Comparison of ENCODE assay signal across 12 mouse cellular contexts in genomic region chr1:92936467-92936866, GRCm38 (mm10). TPM values are rescaled to one million over a fixed set of nuclear protein-coding genes. Genes with fewer than 3 reads are reported as not detected.
DNase-seq lines count a peak whose midpoint lies in the region; ATAC-seq and TF ChIP-seq lines count a peak whose summit lies in the region.
"Had no signal": no experiment of that assay in that cellular context is flagged by ENCODE, and none has a peak within 500 bp of the region (broad histone marks: within the 10 kb centered on the region; RNA-seq: fewer than 3 reads in every experiment).

No protein-coding gene starts in this region.

- peaks cover 4% of the 10 kb centered on the region; the same call in 1 of the 2 replicates for H3K79me2 ChIP-seq in liver, adult 2 months (ENCODE audit: control insufficient read depth, insufficient read depth, low read length)

- no peaks in the 10 kb centered on the region for H3K9me3 ChIP-seq in intestine, postnatal 0 days (ENCODE audit: control insufficient read depth)
- no peaks in the 10 kb centered on the region for H3K9me3 ChIP-seq in midbrain, embryonic 11.5 days (ENCODE audit: control insufficient read depth, low read length)
- H3K9me3 ChIP-seq: heart, embryonic 10.5 days had no signal

- WGBS in liver, adult 2 months = 25% methylated on average over 3 of the region's 3 CpGs
- 38% methylated on average over 3 of the region's 3 CpGs for WGBS in intestine, postnatal 0 days
- WGBS in midbrain, embryonic 11.5 days = 90% methylated on average over 3 of the region's 3 CpGs

- TF ChIP-seq POLR2A in liver, adult 2 months (IDR thresholded peaks at IDR 0.05; ENCODE audit: extremely low read depth, insufficient read depth, low read length) = no peak

- H3K27ac ChIP-seq in liver, adult 2 months (replicated peaks; ENCODE audit: insufficient read depth, low read depth, low read length) = peak overlapping the region; percentile 78
- H3K27ac ChIP-seq in intestine, postnatal 0 days (ENCODE audit: low read depth, low read length) = peak overlapping the region; percentile 88
- H3K27ac ChIP-seq in midbrain, embryonic 11.5 days (ENCODE audit: low read depth, low read length) = no peak overlapping the region
- H3K27ac ChIP-seq: heart, embryonic 10.5 days had no signal

- H3K9ac ChIP-seq in liver, adult 2 months (ENCODE audit: low read depth, low read length) = peak overlapping the region; percentile 44; the same call in 1 of the 2 replicates
- no peak overlapping the region for H3K9ac ChIP-seq in intestine, postnatal 0 days (ENCODE audit: low read depth, low read length)
- H3K9ac ChIP-seq in midbrain, embryonic 11.5 days (ENCODE audit: low read length) = no peak overlapping the region

- peaks cover 12% of the 10 kb centered on the region for H3K4me1 ChIP-seq in liver, adult 2 months (ENCODE audit: control insufficient read depth, insufficient read depth, low read length)
- H3K4me1 ChIP-seq in intestine, postnatal 0 days (replicated peaks; ENCODE audit: control insufficient read depth, insufficient read depth, low read length) = peaks cover 3% of the 10 kb centered on the region
- H3K4me1 ChIP-seq in midbrain, embryonic 11.5 days (ENCODE audit: control insufficient read depth, insufficient read depth, low read length) = peaks cover 20% of the 10 kb centered on the region

- H3K4me3 ChIP-seq in liver, adult 2 months (ENCODE audit: insufficient read depth, low read depth, low read length) = peak overlapping the region; percentile 16
- H3K4me3 ChIP-seq in intestine, postnatal 0 days (ENCODE audit: low read depth, low read length) = no peak overlapping the region
- H3K4me3 ChIP-seq in midbrain, embryonic 11.5 days (ENCODE audit: low read depth, low read length) = no peak overlapping the region
- H3K4me3 ChIP-seq: heart, embryonic 10.5 days had no signal

- ATAC-seq in intestine, postnatal 0 days = 0 out of 2 replicates have a peak, but pooled peaks have one; percentile 14
- ATAC-seq in midbrain, embryonic 11.5 days (ENCODE audit: low FRiP score) = no peak
- ATAC-seq: activated CD4-positive, CD25-positive, alpha-beta regulatory T cell, adult 4 months; lung, postnatal 0 days had no signal

- peak; percentile 78 for DNase-seq in liver, adult 2 months (ENCODE audit: extremely low read depth, low read depth, low spot score)
- DNase-seq in liver = no peak
- no peak for DNase-seq in midbrain, embryonic 11.5 days (ENCODE audit: low spot score, missing footprints)
- DNase-seq in yolk sac, embryonic 10.5 days (ENCODE audit: low spot score) = peak; percentile 65
- no peak for DNase-seq in lung, postnatal 4 days
- DNase-seq in right cerebral cortex, postnatal 14 days = no peak
- DNase-seq in right cerebral cortex, adult 2 months (ENCODE audit: low spot score in 2 of 2) = no peak

- no peak for TF ChIP-seq CTCF in liver, adult 2 months (IDR thresholded peaks at IDR 0.05; ENCODE audit: low read depth, low read length)
- TF ChIP-seq CTCF in intestine, postnatal 0 days (IDR thresholded peaks at IDR 0.05; ENCODE audit: low read depth) = no peak

- H3K36me3 ChIP-seq in liver, adult 2 months (ENCODE audit: control insufficient read depth, insufficient read depth, low read length) = peaks cover 7% of the 10 kb centered on the region; the same call in 1 of the 2 replicates
- H3K36me3 ChIP-seq in intestine, postnatal 0 days (ENCODE audit: control insufficient read depth, insufficient read depth) = peaks cover 26% of the 10 kb centered on the region
- H3K36me3 ChIP-seq in midbrain, embryonic 11.5 days (ENCODE audit: control insufficient read depth, insufficient read depth, low read length) = peaks cover 9% of the 10 kb centered on the region

- no peaks in the 10 kb centered on the region for H3K27me3 ChIP-seq in liver, adult 2 months (ENCODE audit: control insufficient read depth, insufficient read depth, low read length)
- H3K27me3 ChIP-seq in intestine, postnatal 0 days (replicated peaks; ENCODE audit: control insufficient read depth, insufficient read depth, low read length) = no peaks in the 10 kb centered on the region
- H3K27me3 ChIP-seq in midbrain, embryonic 11.5 days (ENCODE audit: control insufficient read depth, insufficient read depth, low read length) = no peaks in the 10 kb centered on the region

- peak overlapping the region; percentile 72 for H3K4me2 ChIP-seq in intestine, postnatal 0 days (replicated peaks; ENCODE audit: low read depth)
- H3K4me2 ChIP-seq in midbrain, embryonic 11.5 days = peak overlapping the region; percentile 84

RNA-seq across cellular contexts. Expression of gene Capn10, which starts 2.3 kb away (rescaled TPM):
- total RNA-seq in liver, adult 2 months (2014; rRNA removed) = 21.9 and 28.0 TPM in 2 replicates
- 33.7 and 40.5 TPM in 2 replicates for polyA plus RNA-seq in liver, adult 2 months (2012; rRNA removed)
- 31.6 and 34.4 TPM in 2 replicates for polyA plus RNA-seq in intestine, postnatal 0 days (2015; fragmentation: Nextera tagmentation; extraction: Ambion mirVana)
- 34.5 and 40.4 TPM in 2 replicates for polyA plus RNA-seq in midbrain, embryonic 11.5 days (2014; fragmentation: Nextera tagmentation; extraction: Ambion mirVana)

RNA-seq across cellular contexts. Expression of gene Gpr35, which starts 14.2 kb away (rescaled TPM):
- 0.18 and 0.47 TPM in 2 replicates for total RNA-seq in liver, adult 2 months (2014; rRNA removed)
- 0.20 and 0.53 TPM in 2 replicates for polyA plus RNA-seq in liver, adult 2 months (2012; rRNA removed)
- polyA plus RNA-seq in intestine, postnatal 0 days (2015; fragmentation: Nextera tagmentation; extraction: Ambion mirVana) = 4.7 and 4.8 TPM in 2 replicates
- polyA plus RNA-seq in midbrain, embryonic 11.5 days (2014; fragmentation: Nextera tagmentation; extraction: Ambion mirVana) = 0.32 TPM in 1 of 2 replicates, not detected in the other

RNA-seq across cellular contexts. Expression of gene Rnpepl1, which starts 25.9 kb away (rescaled TPM):
- 21.6 and 35.6 TPM in 2 replicates for total RNA-seq in liver, adult 2 months (2014; rRNA removed)
- 107 and 127 TPM in 2 replicates for polyA plus RNA-seq in liver, adult 2 months (2012; rRNA removed)
- 75.0 and 87.9 TPM in 2 replicates for polyA plus RNA-seq in intestine, postnatal 0 days (2015; fragmentation: Nextera tagmentation; extraction: Ambion mirVana)
- polyA plus RNA-seq in midbrain, embryonic 11.5 days (2014; fragmentation: Nextera tagmentation; extraction: Ambion mirVana) = 13.3 TPM in 2 replicates

RNA-seq across cellular contexts. Expression of gene Dusp28, which starts 29.7 kb away (rescaled TPM):
- 11.9 and 13.9 TPM in 2 replicates for total RNA-seq in liver, adult 2 months (2014; rRNA removed)
- 20.6 and 33.0 TPM in 2 replicates for polyA plus RNA-seq in liver, adult 2 months (2012; rRNA removed)
- 18.8 and 19.2 TPM in 2 replicates for polyA plus RNA-seq in intestine, postnatal 0 days (2015; fragmentation: Nextera tagmentation; extraction: Ambion mirVana)
- polyA plus RNA-seq in midbrain, embryonic 11.5 days (2014; fragmentation: Nextera tagmentation; extraction: Ambion mirVana) = 9.2 and 11.3 TPM in 2 replicates

RNA-seq across cellular contexts. Expression of gene Ankmy1, which starts 33.8 kb away (rescaled TPM):
- 0.07 and 0.09 TPM in 2 replicates for total RNA-seq in liver, adult 2 months (2014; rRNA removed)
- not detected in 2 replicates for polyA plus RNA-seq in liver, adult 2 months (2012; rRNA removed)
- 0.12 TPM in 1 of 2 replicates, not detected in the other for polyA plus RNA-seq in intestine, postnatal 0 days (2015; fragmentation: Nextera tagmentation; extraction: Ambion mirVana)
- 0.61 and 0.68 TPM in 2 replicates for polyA plus RNA-seq in midbrain, embryonic 11.5 days (2014; fragmentation: Nextera tagmentation; extraction: Ambion mirVana)
- polyA plus RNA-seq: erythroblast, embryonic 14.5 days had no signal

Comparison
In these comparisons a context has a peak if more than half of its experiments do, and no peak if none do; other contexts are left out.
1. DNase-seq: peak in liver, adult 2 months (single experiment) and yolk sac, embryonic 10.5 days (single experiment); none in liver (single experiment), midbrain, embryonic 11.5 days (single experiment), lung, postnatal 4 days (0 of 2), right cerebral cortex, postnatal 14 days (single experiment) and right cerebral cortex, adult 2 months (0 of 2).